Mouse (Mus musculus): Measurements from ENCODE around the gene Mtcl1. TPM values are rescaled to one million over a fixed set of nuclear protein-coding genes. Genes with fewer than 3 reads are reported as not detected.

Mtcl1 gene
- total RNA-seq (2012; rRNA removed) (not detected in 2 replicates), total RNA-seq (2014; rRNA removed) (not detected in 2 replicates), polyA plus RNA-seq (2012; ENCODE audit: insufficient read length, low read depth) (not detected in 2 replicates)

DNA sequence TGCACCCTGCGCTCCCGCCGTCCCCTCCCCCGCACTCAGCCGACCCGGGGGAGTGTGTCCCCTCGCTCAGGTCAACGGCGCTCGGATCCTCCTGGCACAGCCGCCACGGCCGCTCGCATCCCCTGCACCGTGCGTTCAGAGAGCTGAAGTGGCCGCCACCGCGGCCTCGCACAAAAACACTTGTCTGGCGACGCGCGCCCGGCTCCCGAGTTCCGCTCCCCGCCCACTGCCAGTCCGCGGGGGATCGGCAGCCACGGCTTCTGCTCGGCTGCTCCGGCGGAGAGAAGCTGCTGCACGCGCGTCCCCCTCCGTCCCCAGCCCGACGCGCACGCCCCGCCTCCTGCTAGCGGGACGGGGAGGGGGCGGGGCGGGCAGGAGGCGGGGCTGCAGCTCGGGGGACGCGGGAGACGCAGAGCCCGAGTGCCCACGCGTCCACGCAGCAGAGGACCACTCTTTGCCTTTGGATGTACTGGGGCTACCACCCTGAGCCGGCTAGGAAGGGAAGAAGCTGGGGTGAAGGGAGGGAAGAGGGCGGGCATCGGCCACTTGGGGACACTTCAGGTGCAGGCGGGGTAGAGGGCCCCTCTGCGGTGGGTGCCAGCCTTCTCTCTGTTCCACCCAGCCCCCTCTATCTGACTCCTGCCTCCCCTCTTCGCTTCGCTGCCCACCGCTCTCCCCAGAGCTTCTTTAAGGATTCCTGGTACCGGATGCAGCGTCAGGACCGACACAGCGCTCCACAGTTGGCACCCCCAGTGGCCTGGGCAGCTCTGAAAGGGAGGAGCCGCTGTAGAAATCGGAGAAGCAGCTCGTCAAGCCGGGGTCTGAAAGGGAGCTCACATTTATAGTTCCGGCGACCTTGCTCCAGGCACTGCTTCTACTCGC, at the start of gene Mtcl1:
TSS of gene Mtcl1 (minus strand) at position 291 of the 882 bp plus-strand sequence.
- DNase-seq (ENCODE audit: extremely low read depth): no peak
- Histone ChIP-seq H3K36me3 (replicated peaks in 1 of 2; ENCODE audit: control insufficient read depth in 1 of 2, insufficient read depth in 1 of 2, low read length in 1 of 2) (no peaks in the 10 kb centered on the region), H3K27me3 (replicated peaks) (no peaks in the 10 kb centered on the region), H3K4me2 (ENCODE audit: insufficient read depth, low read depth, poor library complexity, severe bottlenecking) (no peak within 1 kb of the TSS), H3K79me2 (replicated peaks; ENCODE audit: control insufficient read depth, extremely low read depth, insufficient read depth, poor library complexity, severe bottlenecking) (no peaks in the 10 kb centered on the region), H3K4me3 (replicated peaks in 1 of 3; ENCODE audit: low read depth in 2 of 3, low read length in 2 of 3, poor library complexity in 1 of 3) (no peak within 1 kb of the TSS), H3K9me3 (replicated peaks; ENCODE audit: low read length) (peaks cover 62% of the 10 kb centered on the region), H3K4me1 (ENCODE audit: control insufficient read depth in 1 of 2, insufficient read depth in 2 of 2) (no peaks in the 10 kb centered on the region), H3K9ac (ENCODE audit: insufficient read depth, low read depth) (no peak within 1 kb of the TSS), H3K27ac (ENCODE audit: insufficient read depth, low read depth) (no peak within 1 kb of the TSS)
- TF ChIP-seq MAZ (IDR thresholded peaks at IDR 0.05; ENCODE audit: low read depth, low read length): no peak
- TF ChIP-seq NRF1 (IDR thresholded peaks at IDR 0.05; ENCODE audit: low read depth, low read length): no peak
- TF ChIP-seq RAD21 (IDR thresholded peaks at IDR 0.05; ENCODE audit: low read depth, low read length): no peak
- TF ChIP-seq E2F4 (IDR thresholded peaks at IDR 0.05; ENCODE audit: insufficient replicate concordance, low read depth, low read length): no peak
- TF ChIP-seq ZMIZ1 (IDR thresholded peaks at IDR 0.05; ENCODE audit: low read depth, low read length): no peak
- no peak for TF ChIP-seq TBP (conservative IDR thresholded peaks at IDR 0.05; ENCODE audit: low read depth, low read length)
- TF ChIP-seq ZKSCAN1 (IDR thresholded peaks at IDR 0.05; ENCODE audit: borderline replicate concordance, low read depth, low read length): no peak
- no peak for TF ChIP-seq CHD1 (IDR thresholded peaks at IDR 0.05; ENCODE audit: low read depth, low read length)
- no peak for TF ChIP-seq CHD2 (IDR thresholded peaks at IDR 0.05; ENCODE audit: low read length)
- dilution Hi-C loops (cut with MboI; ENCODE audit: extremely low pct_ligation_motif_present, extremely low pct_unique_long_range_greater_than_20kb, low sequenced_read_pairs): no loop called here
- in situ Hi-C loops (cut with MboI; ENCODE audit: low pct_ligation_motif_present, low pct_unique_long_range_greater_than_20kb, low sequenced_read_pairs): no loop called here

- no peak for DNase-seq (ENCODE audit: extremely low read depth)
- no peaks in the 10 kb centered on the region for H3K27me3 ChIP-seq (replicated peaks)
- no peak overlapping the region for H3K4me3 ChIP-seq (replicated peaks in 1 of 3; ENCODE audit: low read depth in 2 of 3, low read length in 2 of 3, poor library complexity in 1 of 3)
- H3K36me3 ChIP-seq (replicated peaks in 1 of 2; ENCODE audit: control insufficient read depth in 1 of 2, insufficient read depth in 1 of 2, low read length in 1 of 2): peaks cover 61 to 92% of the 10 kb centered on the region in 2 experiments
- H3K9ac ChIP-seq (ENCODE audit: insufficient read depth, low read depth): no peak overlapping the region
- no peak overlapping the region for H3K27ac ChIP-seq (ENCODE audit: insufficient read depth, low read depth)
- H3K79me2 ChIP-seq (replicated peaks; ENCODE audit: control insufficient read depth, extremely low read depth, insufficient read depth, poor library complexity, severe bottlenecking): no peaks in the 10 kb centered on the region
- H3K9me3 ChIP-seq (replicated peaks; ENCODE audit: low read length): no peaks in the 10 kb centered on the region
- dilution Hi-C loops (cut with MboI; ENCODE audit: extremely low pct_ligation_motif_present, extremely low pct_unique_long_range_greater_than_20kb, low sequenced_read_pairs) (no loop called here), in situ Hi-C loops (cut with MboI; ENCODE audit: low pct_ligation_motif_present, low pct_unique_long_range_greater_than_20kb, low sequenced_read_pairs) (no loop called here)
- no peaks in the 10 kb centered on the region for H3K4me1 ChIP-seq (ENCODE audit: control insufficient read depth in 1 of 2, insufficient read depth in 2 of 2)
- TF ChIP-seq JUN (IDR thresholded peaks at IDR 0.05; ENCODE audit: insufficient read depth, low read depth, low read length) (no peak), MAFK (IDR thresholded peaks at IDR 0.05; ENCODE audit: insufficient replicate concordance, low read length) (no peak), GABPA (IDR thresholded peaks at IDR 0.05; ENCODE audit: insufficient replicate concordance, low read depth, low read length) (no peak), MXI1 (IDR thresholded peaks at IDR 0.05; ENCODE audit: low read depth, low read length) (no peak), TBP (conservative IDR thresholded peaks at IDR 0.05; ENCODE audit: low read depth, low read length) (no peak), CHD1 (IDR thresholded peaks at IDR 0.05; ENCODE audit: low read depth, low read length) (no peak), HCFC1 (IDR thresholded peaks at IDR 0.05; ENCODE audit: low read depth, low read length) (no peak), ETS1 (conservative IDR thresholded peaks at IDR 0.05; ENCODE audit: low read depth, low read length) (no peak), MEF2A (IDR thresholded peaks at IDR 0.05; ENCODE audit: borderline replicate concordance, low read depth, low read length) (no peak), CTCF (conservative IDR thresholded peaks at IDR 0.05 in 1 of 2, IDR thresholded peaks at IDR 0.05 in 1 of 2; ENCODE audit: low read depth in 2 of 2, low read length in 2 of 2) (no peak), BHLHE40 (IDR thresholded peaks at IDR 0.05; ENCODE audit: low read depth, low read length) (no peak), TCF12 (IDR thresholded peaks at IDR 0.05; ENCODE audit: low read depth, low read length) (no peak), NRF1 (IDR thresholded peaks at IDR 0.05; ENCODE audit: low read depth, low read length) (no peak)
- no peak overlapping the region for H3K4me2 ChIP-seq (ENCODE audit: insufficient read depth, low read depth, poor library complexity, severe bottlenecking)
These were observed 49.0 kb upstream of the Mtcl1 start for GRCm38 (mm10) chr17:66498598-66498997.

Data from CH12.LX (cell line).